Mouse (Mus musculus): ENCODE results near the gene Rapgef1. TPM values are rescaled to one million over a fixed set of nuclear protein-coding genes. Genes with fewer than 3 reads are reported as not detected.
"Not testable (repeated sequence)": the region's sequence is repeated elsewhere in the genome, so short reads cannot be mapped to it uniquely, and the experiment has no call there.

The Rapgef1 gene
- polyA plus RNA-seq, 1 experiment from 2014 or later = 22.4 TPM

- WGBS = 92% methylated on average over 8 of the region's 8 CpGs
- no peak overlapping the region for H3K9ac ChIP-seq (ENCODE audit: low read depth, low read length)
These were observed 82.7 kb downstream of the Rapgef1 start for GRCm38 (mm10) chr2:29702189-29702588.

DNA sequence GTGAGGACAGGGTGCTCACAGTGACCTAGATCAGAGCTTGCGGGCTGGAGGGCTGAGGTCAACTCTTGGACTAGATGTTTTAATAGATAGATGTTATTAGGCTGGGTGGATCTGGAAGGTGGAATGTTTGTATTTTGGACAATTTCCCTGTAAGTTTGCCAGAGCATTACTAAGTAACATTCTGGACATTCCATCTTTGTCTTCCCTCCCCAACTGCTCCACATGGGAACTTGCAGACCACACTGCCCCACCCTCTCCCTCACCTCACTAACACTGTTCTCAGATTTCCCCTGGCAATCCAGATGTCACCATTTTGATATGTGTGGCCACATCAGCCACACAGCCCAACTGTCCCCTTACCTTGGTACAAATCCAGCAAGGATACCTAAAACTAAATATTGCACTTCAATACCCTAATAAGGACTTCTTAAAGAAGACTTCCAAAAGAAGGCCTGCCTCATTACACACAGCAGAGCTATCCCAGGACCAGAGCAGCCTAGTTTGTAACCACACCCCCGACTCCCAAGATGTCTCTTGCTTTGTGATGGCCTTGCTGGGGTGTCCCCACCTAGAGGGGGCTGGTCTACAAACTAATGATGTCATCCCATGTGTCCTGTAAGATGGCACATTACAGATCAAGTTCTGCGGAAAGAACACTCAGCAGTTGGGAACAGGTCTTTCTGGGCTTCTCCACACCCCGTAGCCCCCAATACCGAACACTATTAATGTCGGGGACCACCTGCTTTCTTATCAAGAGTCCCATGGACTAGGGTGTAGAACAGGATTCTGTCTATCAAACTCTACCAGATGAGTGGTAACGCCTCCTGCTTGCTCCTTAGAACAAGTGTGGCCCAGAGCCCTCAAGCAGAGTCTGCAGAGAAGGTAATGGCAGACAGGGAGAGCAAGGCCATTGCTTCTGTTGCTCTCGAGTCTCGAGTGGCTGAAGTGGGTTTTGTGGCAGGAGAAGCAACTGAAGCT lies 83.9 kb downstream of the Rapgef1 start:
- DNase-seq (ENCODE audit: low spot score) = no peak
- ATAC-seq (ENCODE audit: low read depth) = no peak
- WGBS = 91% methylated on average over 9 of the region's 9 CpGs
- H3K27me3 ChIP-seq (replicated peaks; ENCODE audit: control insufficient read depth, insufficient read depth, low read length) = no peaks in the 10 kb centered on the region
- H3K36me3 ChIP-seq (ENCODE audit: control insufficient read depth, insufficient read depth, low read length) = peaks cover 95% of the 10 kb centered on the region
- no peaks in the 10 kb centered on the region for H3K9me3 ChIP-seq (ENCODE audit: control insufficient read depth, low read length)
- H3K4me2 ChIP-seq (ENCODE audit: low read depth, low read length) = no peak overlapping the region
- H3K4me3 ChIP-seq (ENCODE audit: low read depth, low read length) = no peak overlapping the region
- H3K4me1 ChIP-seq (ENCODE audit: control insufficient read depth, insufficient read depth, low read length) = no peaks in the 10 kb centered on the region
- H3K9ac ChIP-seq (ENCODE audit: low read depth, low read length) = no peak overlapping the region
- no peak overlapping the region for H3K27ac ChIP-seq (replicated peaks; ENCODE audit: low read depth, low read length)

More at GRCm38 (mm10) chr2:29702189-29702588, 82.7 kb downstream of the Rapgef1 start:
- DNase-seq (ENCODE audit: low spot score) (no peak), ATAC-seq (ENCODE audit: low read depth) (no peak)
- Histone ChIP-seq H3K36me3 (ENCODE audit: control insufficient read depth, insufficient read depth, low read length) (peaks cover 89% of the 10 kb centered on the region), H3K4me2 (ENCODE audit: low read depth, low read length) (no peak overlapping the region), H3K27ac (replicated peaks; ENCODE audit: low read depth, low read length) (no peak overlapping the region), H3K4me1 (ENCODE audit: control insufficient read depth, insufficient read depth, low read length) (no peaks in the 10 kb centered on the region), H3K27me3 (replicated peaks; ENCODE audit: control insufficient read depth, insufficient read depth, low read length) (no peaks in the 10 kb centered on the region), H3K9me3 (ENCODE audit: control insufficient read depth, low read length) (no peaks in the 10 kb centered on the region), H3K4me3 (ENCODE audit: low read depth, low read length) (no peak overlapping the region)

DNA sequence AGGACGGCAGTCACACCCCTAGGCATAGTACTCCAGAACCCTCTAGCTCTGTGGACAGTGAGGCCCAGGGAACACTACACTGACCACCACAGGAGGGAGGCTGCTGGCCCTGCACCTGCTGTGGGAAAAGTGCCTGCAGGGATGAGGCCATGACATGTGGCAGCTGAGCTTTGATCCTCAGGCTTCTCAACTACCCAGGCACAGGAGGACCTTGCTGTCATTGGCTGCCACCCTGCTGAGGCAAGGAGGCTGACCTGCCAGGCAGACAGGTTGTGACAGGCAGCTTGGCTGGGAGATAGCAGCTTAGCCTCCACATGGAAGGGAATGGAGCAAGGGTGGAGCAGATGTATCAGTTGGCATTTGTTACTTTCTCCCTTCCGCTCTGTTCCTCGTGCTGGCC lies 86.0 kb downstream of the Rapgef1 start:
- Histone ChIP-seq H3K9me3 (ENCODE audit: control insufficient read depth, low read length) (no peaks in the 10 kb centered on the region), H3K4me1 (ENCODE audit: control insufficient read depth, insufficient read depth, low read length) (no peaks in the 10 kb centered on the region), H3K4me3 (ENCODE audit: low read depth, low read length) (no peak overlapping the region), H3K27me3 (replicated peaks; ENCODE audit: control insufficient read depth, insufficient read depth, low read length) (no peaks in the 10 kb centered on the region), H3K36me3 (ENCODE audit: control insufficient read depth, insufficient read depth, low read length) (peaks cover 89% of the 10 kb centered on the region), H3K9ac (ENCODE audit: low read depth, low read length) (no peak overlapping the region), H3K4me2 (ENCODE audit: low read depth, low read length) (no peak overlapping the region), H3K27ac (replicated peaks; ENCODE audit: low read depth, low read length) (no peak overlapping the region)
- ATAC-seq (ENCODE audit: low read depth) (peak; percentile 20; the same call in 1 of the 2 replicates), DNase-seq (ENCODE audit: low spot score) (no peak)
- 62% methylated on average over 3 of the region's 3 CpGs for WGBS

DNA sequence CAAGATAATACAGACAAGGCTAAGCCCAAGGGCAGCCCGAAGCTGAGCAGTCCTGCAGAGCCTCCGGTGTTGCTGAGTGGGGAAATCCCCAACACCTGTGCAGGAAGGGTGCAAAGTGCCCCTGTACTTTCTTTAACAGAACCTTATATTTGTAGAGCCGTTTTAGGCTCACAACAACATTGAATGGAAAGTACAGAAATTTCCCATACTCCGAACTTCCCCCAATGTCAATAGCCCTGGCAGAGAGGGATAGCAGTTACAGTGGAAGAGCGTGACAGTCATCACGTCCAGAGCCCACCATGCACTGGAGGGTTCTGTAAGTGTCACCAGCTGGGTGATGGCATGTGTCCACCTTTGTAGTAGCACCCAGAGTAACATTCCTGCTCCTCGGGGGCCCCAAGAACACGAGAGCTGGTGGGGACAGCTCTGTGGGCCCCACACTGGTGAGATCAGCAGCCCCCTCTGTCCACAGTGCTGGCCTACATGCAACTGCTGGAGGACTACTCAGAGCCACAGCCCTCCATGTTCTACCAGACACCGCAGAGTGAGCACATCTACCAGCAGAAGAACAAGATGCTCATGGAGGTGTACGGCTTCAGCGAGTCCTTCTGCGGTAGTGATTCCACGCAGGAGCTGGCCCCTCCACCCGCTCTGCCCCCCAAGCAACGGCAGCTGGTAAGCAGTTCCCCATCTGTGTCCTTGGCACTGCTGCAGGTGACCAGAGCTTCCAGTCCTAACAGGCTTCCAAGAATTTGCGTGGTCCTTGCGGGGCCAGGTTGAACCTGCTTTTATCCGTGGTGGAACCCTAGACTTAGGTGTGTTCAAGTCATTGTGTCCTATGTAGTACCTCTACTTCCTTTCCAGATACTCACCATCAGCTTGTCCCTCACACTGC lies 87.5 kb downstream of the Rapgef1 start:
- Histone ChIP-seq H3K9ac (ENCODE audit: low read depth, low read length) (no peak overlapping the region), H3K4me1 (ENCODE audit: control insufficient read depth, insufficient read depth, low read length) (no peaks in the 10 kb centered on the region), H3K36me3 (ENCODE audit: control insufficient read depth, insufficient read depth, low read length) (peaks cover 87% of the 10 kb centered on the region), H3K4me3 (ENCODE audit: low read depth, low read length) (no peak overlapping the region), H3K27ac (replicated peaks; ENCODE audit: low read depth, low read length) (no peak overlapping the region), H3K4me2 (ENCODE audit: low read depth, low read length) (no peak overlapping the region), H3K27me3 (replicated peaks; ENCODE audit: control insufficient read depth, insufficient read depth, low read length) (no peaks in the 10 kb centered on the region), H3K9me3 (ENCODE audit: control insufficient read depth, low read length) (no peaks in the 10 kb centered on the region)
- no peak for DNase-seq (ENCODE audit: low spot score)
- WGBS = 92% methylated on average over 17 of the region's 18 CpGs
- no peak for ATAC-seq (ENCODE audit: low read depth)

DNA sequence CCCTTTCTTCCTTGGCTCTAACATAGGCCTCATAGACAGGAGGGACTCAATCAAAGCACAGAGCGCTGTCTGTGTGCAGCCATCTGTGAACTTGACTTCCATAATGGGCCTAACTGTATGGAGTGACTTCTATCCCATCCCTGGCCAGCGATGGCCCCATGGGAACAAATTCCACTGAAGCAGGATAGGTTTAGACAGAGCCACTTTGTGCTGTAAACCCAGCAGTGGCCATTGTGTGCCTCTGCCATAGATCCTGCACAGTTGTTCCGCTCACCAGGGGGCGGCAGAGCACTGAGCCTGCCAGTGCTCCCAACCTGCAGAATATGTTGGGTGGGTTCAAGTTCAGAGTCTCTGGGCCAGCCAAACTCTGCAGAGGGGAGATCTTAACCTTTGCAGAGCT lies 88.2 kb downstream of the Rapgef1 start:
- DNase-seq (ENCODE audit: low spot score) = no peak

GRCm38 (mm10) chr2:29708209-29708608 lies 88.7 kb downstream of the Rapgef1 start:
- ATAC-seq (ENCODE audit: low read depth); H3K9me3 ChIP-seq (ENCODE audit: control insufficient read depth, low read length); H3K4me1 ChIP-seq (ENCODE audit: control insufficient read depth, insufficient read depth, low read length); H3K27me3 ChIP-seq (replicated peaks; ENCODE audit: control insufficient read depth, insufficient read depth, low read length); DNase-seq (ENCODE audit: low spot score); H3K4me3 ChIP-seq (ENCODE audit: low read depth, low read length); H3K27ac ChIP-seq (replicated peaks; ENCODE audit: low read depth, low read length); H3K9ac ChIP-seq (ENCODE audit: low read depth, low read length); H3K4me2 ChIP-seq (ENCODE audit: low read depth, low read length): not testable (repeated sequence)
- peaks cover 84% of the 10 kb centered on the region for H3K36me3 ChIP-seq (ENCODE audit: control insufficient read depth, insufficient read depth, low read length)
- 94% methylated on average over 4 of the region's 4 CpGs for WGBS

More for the DNA sequence above, 88.2 kb downstream of the Rapgef1 start:
- Histone ChIP-seq H3K4me1 (ENCODE audit: control insufficient read depth, insufficient read depth, low read length) (no peaks in the 10 kb centered on the region), H3K9me3 (ENCODE audit: control insufficient read depth, low read length) (no peaks in the 10 kb centered on the region), H3K9ac (ENCODE audit: low read depth, low read length) (no peak overlapping the region), H3K4me3 (ENCODE audit: low read depth, low read length) (no peak overlapping the region), H3K27me3 (replicated peaks; ENCODE audit: control insufficient read depth, insufficient read depth, low read length) (no peaks in the 10 kb centered on the region), H3K36me3 (ENCODE audit: control insufficient read depth, insufficient read depth, low read length) (peaks cover 87% of the 10 kb centered on the region), H3K27ac (replicated peaks; ENCODE audit: low read depth, low read length) (no peak overlapping the region), H3K4me2 (ENCODE audit: low read depth, low read length) (no peak overlapping the region)
- ATAC-seq (ENCODE audit: low read depth) = no peak
- WGBS = 83% methylated on average over 4 of the region's 4 CpGs

DNA sequence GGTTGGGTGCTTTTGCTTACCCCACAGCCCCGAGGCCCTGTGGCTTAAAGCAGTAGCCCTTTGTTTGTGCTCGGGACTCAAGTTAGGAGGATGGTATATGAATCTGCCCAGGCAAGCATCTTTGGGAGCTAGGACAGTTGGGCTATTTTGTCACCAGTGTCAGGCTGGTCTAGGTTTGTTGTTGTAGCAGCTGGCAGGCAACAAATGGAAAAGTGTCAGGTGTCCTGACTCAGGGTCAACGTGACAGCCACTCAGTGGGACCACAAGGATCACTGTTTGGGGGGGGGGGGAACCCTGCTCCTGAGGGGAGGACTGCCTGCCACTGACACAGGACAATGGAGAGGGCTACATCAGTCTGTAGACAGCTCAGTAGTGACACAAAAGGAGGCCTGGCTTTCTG lies 91.5 kb downstream of the Rapgef1 start:
- Histone ChIP-seq H3K27ac (replicated peaks; ENCODE audit: low read depth, low read length) (0 out of 2 replicates have a peak overlapping the region, but pooled peaks have one; percentile 4), H3K36me3 (ENCODE audit: control insufficient read depth, insufficient read depth, low read length) (peaks cover 71% of the 10 kb centered on the region), H3K4me2 (ENCODE audit: low read depth, low read length) (no peak overlapping the region), H3K27me3 (replicated peaks; ENCODE audit: control insufficient read depth, insufficient read depth, low read length) (no peaks in the 10 kb centered on the region), H3K4me3 (ENCODE audit: low read depth, low read length) (no peak overlapping the region), H3K4me1 (ENCODE audit: control insufficient read depth, insufficient read depth, low read length) (peaks cover 5% of the 10 kb centered on the region; the same call in 1 of the 2 replicates), H3K9ac (ENCODE audit: low read depth, low read length) (no peak overlapping the region), H3K9me3 (ENCODE audit: control insufficient read depth, low read length) (no peaks in the 10 kb centered on the region)
- DNase-seq (ENCODE audit: low spot score) = no peak
- 71% methylated on average over 3 of the region's 3 CpGs for WGBS
- no peak for ATAC-seq (ENCODE audit: low read depth)

DNA sequence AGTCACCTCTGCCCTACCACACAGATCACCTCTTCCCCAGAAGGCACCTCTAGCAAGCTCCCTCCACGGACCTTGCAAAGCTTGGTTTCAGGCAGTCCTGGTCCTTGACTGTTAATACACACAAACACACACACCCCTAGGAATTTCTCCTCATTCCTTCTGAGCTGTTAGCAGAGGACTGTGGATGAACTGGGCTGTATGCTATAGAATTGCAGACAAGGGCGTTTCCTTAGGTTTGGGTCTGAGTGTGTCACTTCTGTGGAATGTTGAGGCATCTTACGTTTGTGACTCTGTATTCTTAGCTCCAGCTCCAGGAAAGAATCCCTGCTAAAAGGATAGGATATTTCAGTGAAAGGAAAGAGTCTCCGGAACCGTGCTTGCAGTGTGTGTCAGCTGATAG lies 92.4 kb downstream of the Rapgef1 start:
- no peak overlapping the region for H3K9ac ChIP-seq (ENCODE audit: low read depth, low read length)
- no peaks in the 10 kb centered on the region for H3K9me3 ChIP-seq (ENCODE audit: control insufficient read depth, low read length)
- 73% methylated on average over 5 of the region's 5 CpGs for WGBS
- peaks cover 13% of the 10 kb centered on the region for H3K4me1 ChIP-seq (ENCODE audit: control insufficient read depth, insufficient read depth, low read length)
- 0 out of 2 replicates have a peak overlapping the region, but pooled peaks have one; percentile 4 for H3K27ac ChIP-seq (replicated peaks; ENCODE audit: low read depth, low read length)
- H3K36me3 ChIP-seq (ENCODE audit: control insufficient read depth, insufficient read depth, low read length) = peaks cover 62% of the 10 kb centered on the region
- ATAC-seq (ENCODE audit: low read depth) (no peak), DNase-seq (ENCODE audit: low spot score) (no peak)
- H3K27me3 ChIP-seq (replicated peaks; ENCODE audit: control insufficient read depth, insufficient read depth, low read length) = no peaks in the 10 kb centered on the region
- H3K4me2 ChIP-seq (ENCODE audit: low read depth, low read length) = no peak overlapping the region
- H3K4me3 ChIP-seq (ENCODE audit: low read depth, low read length) = no peak overlapping the region
